Mouse (Mus musculus): ENCODE results near the gene H2afj.
A peak's percentile ranks its signal among the peaks of the same experiment; 100 is the strongest.
"Not testable (repeated sequence)": the region's sequence is repeated elsewhere in the genome, so short reads cannot be mapped to it uniquely, and the experiment has no call there.

H2afj gene

DNA sequence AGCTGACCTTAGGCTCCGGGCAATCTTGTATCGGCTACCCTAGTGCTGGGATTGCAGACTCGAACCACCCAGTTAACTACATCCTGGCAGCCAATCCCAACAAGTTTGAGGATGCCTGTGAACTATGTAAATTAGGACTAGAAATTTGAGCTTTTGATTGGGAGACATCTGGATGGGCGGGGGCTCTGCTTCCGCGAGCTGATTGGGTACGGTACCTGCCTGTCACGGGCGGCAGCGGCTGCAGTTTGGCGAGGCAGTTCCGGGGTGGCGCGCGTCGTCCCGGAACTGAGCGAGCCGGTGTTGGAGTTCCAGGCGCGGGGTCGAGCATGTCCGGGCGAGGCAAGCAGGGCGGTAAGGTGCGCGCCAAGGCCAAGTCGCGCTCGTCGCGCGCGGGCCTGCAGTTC is at the start of gene H2afj:
H2afj (plus strand) TSS at position 231 of the 404 bp plus-strand sequence.
- DNase-seq (ENCODE audit: low read depth, low spot score) = peak; percentile 98

- DNase-seq (ENCODE audit: low read depth, low spot score) = no peak
Observed at GRCm38 (mm10) chr6:136763912-136764311, 44.1 kb upstream of the H2afj start.

DNA sequence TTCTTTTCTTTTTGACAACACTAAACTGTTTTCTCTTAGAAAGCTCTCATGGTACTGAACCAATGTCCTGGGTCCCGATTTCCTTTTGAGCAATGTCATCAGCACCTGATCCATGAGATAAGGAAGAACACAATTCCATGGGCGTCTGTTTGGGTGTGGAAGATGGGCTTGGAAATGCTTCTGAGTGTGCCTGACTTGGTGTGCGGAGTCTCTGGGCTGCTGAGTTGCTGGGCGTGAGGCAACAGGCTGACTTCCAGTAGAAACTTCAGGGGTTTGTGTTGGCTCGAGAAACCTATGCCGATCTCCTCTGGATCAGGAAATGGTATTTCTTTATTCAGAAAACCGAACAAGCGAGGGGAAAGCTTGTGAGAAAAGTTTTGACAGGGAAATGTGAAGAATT is 38.9 kb upstream of the H2afj start:
- DNase-seq (ENCODE audit: low read depth, low spot score) = no peak

DNA sequence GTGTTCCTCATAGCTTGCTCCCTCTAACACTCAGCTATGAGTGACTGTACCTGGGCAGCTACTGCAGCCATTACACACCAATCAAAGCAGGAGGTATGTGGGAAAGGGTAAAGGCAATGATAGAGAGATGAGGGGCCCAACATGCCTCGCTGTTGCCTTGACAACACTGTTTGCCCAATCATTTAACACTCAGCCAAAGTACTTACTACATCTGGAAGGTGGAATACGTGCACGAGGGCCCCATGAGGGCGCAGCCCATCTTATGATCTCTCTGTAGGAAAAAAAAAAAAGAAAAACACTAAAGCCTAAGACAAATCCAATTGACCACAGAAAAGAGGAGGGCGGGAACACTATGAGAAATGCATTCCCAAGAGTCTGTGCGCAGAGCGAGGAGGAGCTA is 38.2 kb upstream of the H2afj start:
- DNase-seq (ENCODE audit: low read depth, low spot score) = peak; percentile 16

GRCm38 (mm10) chr6:136776392-136776791 is 31.7 kb upstream of the H2afj start:
- no peak for DNase-seq (ENCODE audit: low read depth, low spot score)

DNA sequence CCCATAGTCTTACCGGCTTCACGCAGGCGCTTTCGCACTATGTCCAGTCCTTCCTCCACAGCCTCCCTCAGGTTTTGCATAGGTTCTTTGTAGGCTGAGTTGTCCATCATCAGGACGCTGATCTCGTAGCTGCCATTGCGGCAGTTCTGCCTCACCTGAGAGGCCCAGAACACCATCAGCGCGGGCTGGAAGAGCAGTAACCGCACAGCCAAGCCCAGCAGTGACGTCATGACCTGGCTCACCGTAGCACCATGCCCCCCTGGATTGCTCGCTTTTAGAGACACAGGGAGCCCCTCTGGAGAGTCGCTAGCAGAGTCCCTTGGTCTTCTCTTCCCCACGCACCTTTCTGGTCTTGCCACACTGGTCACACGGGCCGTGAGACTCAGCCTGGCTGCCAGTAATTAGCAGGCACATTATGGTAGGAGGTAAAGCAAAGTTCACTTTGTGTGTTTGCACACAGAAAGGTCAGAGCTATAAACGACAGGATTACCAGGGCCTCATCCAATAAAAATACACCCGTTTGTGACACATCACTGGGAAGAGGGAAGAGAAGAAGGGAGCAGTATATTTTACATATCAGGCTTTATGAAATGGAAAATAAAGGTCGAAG is 26.6 kb upstream of the H2afj start, which contains the start of gene Gucy2c:
Gucy2c (minus strand) TSS at position 389 of the 610 bp plus-strand sequence.
- DNase-seq (ENCODE audit: low read depth, low spot score) = no peak

- DNase-seq (ENCODE audit: low read depth, low spot score) = no peak
Observed at GRCm38 (mm10) chr6:136782146-136782545, 25.9 kb upstream of the H2afj start.

DNA sequence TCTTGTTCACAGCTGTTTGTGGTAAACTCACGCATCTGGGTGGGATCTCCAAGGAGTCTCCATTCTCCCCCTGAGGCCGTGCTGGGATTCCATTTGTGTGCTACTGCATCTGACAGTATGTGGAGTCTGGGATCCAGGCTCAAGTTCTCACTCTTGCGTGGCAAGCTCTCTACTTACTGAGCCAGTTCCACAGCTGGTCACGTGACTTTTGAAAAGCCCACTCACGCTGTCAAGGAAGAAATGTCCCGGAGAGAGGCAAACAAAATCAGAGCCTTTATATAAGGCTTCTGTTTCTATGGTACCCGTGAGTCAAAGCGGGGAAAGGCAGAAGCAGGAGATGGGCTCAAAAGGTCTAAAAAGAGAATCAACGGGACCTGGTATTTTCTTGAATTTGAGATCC is 25.3 kb upstream of the H2afj start:
- DNase-seq (ENCODE audit: low read depth, low spot score) = no peak

- DNase-seq (ENCODE audit: low read depth, low spot score) = no peak
Observed at GRCm38 (mm10) chr6:136789391-136789971, 18.6 kb upstream of the H2afj start.

DNA sequence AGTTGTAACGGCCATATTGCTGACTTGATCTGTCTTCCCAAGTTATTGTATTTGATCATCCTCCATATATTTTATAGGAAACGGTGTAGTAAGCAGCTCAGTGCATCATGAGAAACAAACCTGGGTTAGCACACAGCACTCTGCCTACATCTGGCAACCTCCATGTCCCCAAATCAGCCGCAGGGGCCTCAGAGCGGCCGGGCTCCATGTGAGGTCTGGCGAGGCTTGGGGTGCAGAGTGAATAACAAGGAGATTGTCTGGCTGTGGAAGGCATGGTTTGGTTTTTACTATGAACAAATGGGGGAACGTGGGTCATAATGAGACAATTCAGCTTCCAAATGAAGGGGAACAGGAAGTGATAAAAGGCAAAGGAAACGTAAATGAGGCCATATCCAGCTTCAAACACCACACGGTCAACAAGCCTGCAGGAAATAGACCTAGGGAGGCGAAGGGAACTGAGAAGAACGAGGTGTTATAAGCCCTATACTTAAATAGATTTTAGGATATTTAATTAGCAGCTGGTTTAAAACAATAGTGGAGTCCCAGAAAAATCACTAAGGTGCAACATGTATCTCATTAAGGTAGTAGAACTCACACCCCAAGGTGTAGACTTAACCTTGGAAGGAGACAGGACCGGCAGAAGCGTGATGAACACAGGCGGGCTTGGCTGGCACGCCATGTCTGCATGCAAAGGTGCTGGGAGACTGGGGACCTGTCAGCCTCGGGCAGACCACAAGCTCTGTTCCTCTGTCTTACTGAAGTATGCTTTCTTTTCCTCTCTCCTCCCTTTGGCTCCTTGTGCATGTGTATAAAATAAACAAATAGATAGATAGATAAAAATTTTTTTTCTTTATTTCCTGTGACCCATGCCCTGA is 14.9 kb upstream of the H2afj start:
- no peak for DNase-seq (ENCODE audit: low read depth, low spot score)

DNA sequence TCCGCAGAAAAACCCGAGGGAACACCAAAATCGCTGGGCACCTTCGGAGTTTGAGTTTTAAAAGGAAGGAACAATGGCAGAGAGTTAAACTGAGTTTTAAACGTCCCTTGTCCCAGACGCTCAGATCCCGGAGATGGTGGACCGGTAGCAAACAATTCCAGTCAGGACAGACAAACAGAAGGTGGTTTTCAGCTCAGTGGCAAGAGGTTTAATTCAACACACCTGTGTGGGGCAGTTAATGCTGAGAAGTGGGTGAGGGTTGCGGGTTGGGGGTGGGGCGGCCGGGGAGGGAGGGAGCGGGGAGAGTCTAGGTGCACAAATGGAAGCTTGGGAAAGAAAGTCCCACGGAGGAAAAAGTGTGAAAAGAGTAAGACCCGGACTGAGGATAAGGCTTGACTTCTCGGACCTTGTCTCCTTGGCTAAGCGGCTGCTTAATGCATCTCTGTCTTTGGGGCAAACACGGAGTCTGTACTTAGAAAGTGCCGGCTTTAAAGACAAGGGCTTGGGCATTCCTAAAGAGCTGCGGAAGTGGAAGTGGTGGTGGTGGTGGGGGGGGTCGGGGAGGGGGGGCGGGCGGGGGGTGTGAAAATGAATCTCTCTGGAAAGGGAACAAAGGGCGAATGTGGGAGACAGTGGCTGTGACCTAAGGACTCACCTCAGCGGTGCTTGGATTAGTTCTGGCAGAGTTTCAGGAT is 14.1 kb upstream of the H2afj start:
- no peak for DNase-seq (ENCODE audit: low read depth, low spot score)

- DNase-seq (ENCODE audit: low read depth, low spot score) = no peak
Observed at GRCm38 (mm10) chr6:136795110-136795509, 12.9 kb upstream of the H2afj start.

DNA sequence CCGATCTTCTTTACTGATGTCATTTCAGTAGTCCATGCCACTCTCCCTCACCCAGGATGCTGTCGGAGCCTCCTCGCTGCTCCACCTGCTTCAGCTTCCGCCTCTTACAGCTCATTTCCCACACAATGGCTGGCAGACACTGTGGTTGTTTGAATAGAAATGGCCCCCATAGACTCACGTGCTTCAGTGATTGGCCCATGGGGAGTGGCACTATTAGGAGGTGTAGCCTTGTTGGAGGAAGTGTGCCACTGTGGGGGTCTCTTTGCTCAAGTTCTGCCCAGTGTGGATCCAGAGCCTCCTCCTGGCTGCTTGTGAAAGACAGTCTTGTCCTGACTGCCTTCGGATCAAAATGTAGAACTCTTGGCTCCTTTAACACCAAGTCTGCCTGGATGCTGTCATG is 12.2 kb upstream of the H2afj start:
- DNase-seq (ENCODE audit: low read depth, low spot score) = no peak

- not testable (repeated sequence) for DNase-seq (ENCODE audit: low read depth, low spot score)
Observed at GRCm38 (mm10) chr6:136797874-136798693, 10.0 kb upstream of the H2afj start.

DNA sequence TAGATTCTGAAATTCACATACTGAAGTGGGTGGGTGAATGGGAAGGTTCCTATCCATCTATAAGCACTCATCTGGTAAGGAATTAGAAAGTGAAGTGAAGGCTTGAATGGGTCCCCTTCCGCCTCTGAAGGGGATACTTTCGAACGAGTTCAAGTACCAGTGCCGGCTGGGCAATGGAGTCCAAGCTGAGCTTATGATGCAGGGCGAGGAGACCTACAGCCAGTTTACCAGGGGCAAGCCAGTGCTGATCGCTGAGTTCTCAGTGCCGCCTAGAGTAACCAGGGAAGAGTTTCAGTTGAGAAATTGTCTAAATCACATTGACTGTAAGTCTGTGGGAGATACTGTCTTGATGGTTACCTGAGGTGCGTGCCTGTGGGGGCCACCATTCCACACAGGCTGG is 7.3 kb upstream of the H2afj start:
- DNase-seq (ENCODE audit: low read depth, low spot score) = no peak

DNA sequence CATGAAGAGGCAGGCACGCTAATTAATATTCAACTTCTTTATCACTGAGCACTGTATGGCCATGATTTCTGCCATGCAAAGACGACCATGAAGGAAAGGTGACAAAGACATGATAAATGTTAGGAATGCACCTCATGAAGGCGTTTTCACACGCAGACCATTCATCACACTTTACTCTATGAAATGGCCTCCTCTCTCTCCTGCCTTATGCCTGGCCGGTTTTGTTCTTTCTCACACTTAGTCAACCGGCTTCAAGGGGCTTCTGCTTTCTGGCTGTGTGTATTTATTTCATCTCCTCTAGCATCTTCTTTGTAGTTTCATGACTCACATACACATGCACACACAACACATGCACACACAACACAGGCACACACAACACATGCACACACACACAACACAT is 6.8 kb upstream of the H2afj start:
- no peak for DNase-seq (ENCODE audit: low read depth, low spot score)

DNA sequence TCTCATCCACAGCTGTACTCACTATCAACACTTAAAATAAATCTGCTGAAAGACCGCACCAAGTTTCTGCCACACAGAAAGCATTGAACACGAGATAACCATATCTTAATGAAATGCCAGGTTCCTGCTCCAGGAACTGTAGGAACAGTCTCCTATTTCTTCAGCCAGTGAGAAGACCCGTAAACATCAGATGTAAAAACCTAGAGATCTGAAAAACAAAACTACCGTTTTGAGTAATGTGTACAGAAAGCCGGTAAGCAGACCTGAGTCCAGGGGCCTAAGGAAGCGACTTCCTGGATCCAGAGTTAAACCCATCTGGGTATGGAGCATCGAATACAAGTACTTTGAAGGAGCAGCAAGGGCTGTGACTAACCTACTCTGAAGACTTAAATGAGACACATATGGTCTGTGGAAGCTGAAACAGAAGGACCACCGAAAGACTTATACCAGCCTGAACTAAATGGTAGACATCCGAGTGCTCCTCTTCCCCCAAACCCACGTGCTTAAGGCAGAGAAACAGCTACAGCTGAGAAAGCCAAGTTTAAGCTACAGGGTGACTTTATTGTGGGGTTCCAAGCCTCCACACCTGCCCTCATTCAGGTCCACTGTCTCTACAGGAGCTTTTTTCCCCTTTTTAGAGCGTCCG is 4.8 kb upstream of the H2afj start:
- no peak for DNase-seq (ENCODE audit: low read depth, low spot score)

GRCm38 (mm10) chr6:136803739-136804633 is 4.1 kb upstream of the H2afj start, which contains the start of gene Hist4h4:
Gene Hist4h4 (minus strand): TSS chr6:136804415.
- peak; percentile 97 for DNase-seq (ENCODE audit: low read depth, low spot score)

DNA sequence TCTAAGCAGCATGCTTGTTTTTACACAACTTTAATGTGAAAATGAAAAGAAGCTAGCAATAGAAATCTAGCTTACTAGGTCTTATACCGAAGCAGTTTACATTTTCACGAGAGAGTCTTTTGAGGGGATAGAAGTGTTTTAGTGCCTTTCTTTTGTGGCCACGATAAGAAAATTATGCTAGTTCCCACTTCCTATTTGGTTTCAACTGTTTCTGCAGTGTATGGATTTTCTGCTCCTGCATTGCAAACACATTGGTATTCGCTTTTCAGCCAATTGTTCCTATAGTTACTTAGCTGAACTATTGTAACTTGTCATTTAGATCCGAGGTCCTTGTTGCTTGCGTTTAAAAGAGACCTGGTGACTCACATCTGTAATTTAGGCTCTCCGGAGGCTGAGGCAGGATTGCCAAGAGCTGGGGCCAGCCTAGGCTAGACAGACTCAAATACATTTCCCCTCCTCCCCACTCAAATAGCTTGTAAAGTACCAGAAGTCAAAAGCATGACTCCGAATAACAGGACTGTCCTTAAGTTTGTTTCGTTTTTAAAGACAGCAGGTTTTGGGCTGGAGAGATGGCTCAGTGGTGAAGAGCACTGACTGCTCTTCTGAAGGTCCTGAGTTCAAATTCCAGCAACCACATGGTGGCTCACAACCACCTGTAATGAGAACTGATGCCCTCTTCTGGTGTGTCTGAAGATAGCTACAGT is 3.2 kb upstream of the H2afj start:
- DNase-seq (ENCODE audit: low read depth, low spot score) = no peak

Measured in R1 (cell line).